Mouse (Mus musculus): ENCODE results near the gene Olfr1000.
A peak's percentile ranks its signal among the peaks of the same experiment; 100 is the strongest.
"Not testable (repeated sequence)": the region's sequence is repeated elsewhere in the genome, so short reads cannot be mapped to it uniquely, and the experiment has no call there.

Olfr1000 gene

GRCm38 (mm10) chr2:85611803-85612202 is at the start of gene Olfr1000:
Gene Olfr1000 (minus strand): TSS chr2:85611903.
- DNase-seq, result no peak

- no peak for DNase-seq
These were observed 38.9 kb upstream of the Olfr1000 start, which contains the start of gene Olfr1002 for GRCm38 (mm10) chr2:85650604-85651003. Gene Olfr1002 (minus strand): TSS chr2:85650704.

- not testable (repeated sequence) for DNase-seq
These were observed 23.1 kb downstream of the Olfr1000 start, which contains the start of gene Olfr998 for GRCm38 (mm10) chr2:85588648-85589047. Gene Olfr998 (plus strand): TSS chr2:85588948.

GRCm38 (mm10) chr2:85578915-85579314 is 32.8 kb downstream of the Olfr1000 start, which contains the start of gene Olfr996:
Gene Olfr996 (plus strand): TSS chr2:85579215.
- DNase-seq, result no peak

GRCm38 (mm10) chr2:85561187-85561586 is 50.5 kb downstream of the Olfr1000 start:
- DNase-seq, result peak; percentile 16 to 38

- no peak for DNase-seq
These were observed 51.5 kb downstream of the Olfr1000 start for GRCm38 (mm10) chr2:85560226-85560625.

Measured in kidney, postnatal 36 days (tissue).